Mouse (Mus musculus) forebrain, embryonic 15.5 days (tissue): Measurements from ENCODE around the gene Saa4. TPM values are rescaled to one million over a fixed set of nuclear protein-coding genes. Genes with fewer than 3 reads are reported as not detected.
A peak's percentile ranks its signal among the peaks of the same experiment; 100 is the strongest.
"Not testable (repeated sequence)": the region's sequence is repeated elsewhere in the genome, so short reads cannot be mapped to it uniquely, and the experiment has no call there.

Source experiments
- ATAC-seq: fragments of 200-750 bp; cut with Nextera tagmentation; replicated peaks from 2 replicates; pipeline ENCODE4 v1.8.0; 2017; ENCODE audit warnings: mild to moderate bottlenecking, moderate TSS enrichment, moderate library complexity
- H3K27ac ChIP-seq: fragments of 300-500 bp; sonication (generic); replicated peaks from 2 replicates; pipeline ENCODE4 v1.5.1; 2015; ENCODE audit warnings: mild to moderate bottlenecking, inconsistent platforms
- H3K27me3 ChIP-seq: fragments of 300-500 bp; sonication (generic); 2 replicates; pipeline ENCODE4 v1.6.1; 2015; ENCODE audit warnings: inconsistent platforms
- H3K36me3 ChIP-seq: fragments of 300-500 bp; sonication (generic); 2 replicates; pipeline ENCODE4 v1.6.1; 2015; ENCODE audit warnings: mild to moderate bottlenecking, inconsistent platforms
- H3K4me1 ChIP-seq: fragments of 300-500 bp; sonication (generic); 2 replicates; pipeline ENCODE4 v1.6.1; 2015; ENCODE audit warnings: inconsistent platforms
- H3K4me2 ChIP-seq: fragments of 300-500 bp; sonication (generic); replicated peaks from 2 replicates; pipeline ENCODE4 v1.6.1; 2015; ENCODE audit warnings: mild to moderate bottlenecking, inconsistent platforms
- H3K4me3 ChIP-seq: fragments of 300-500 bp; sonication (generic); 2 replicates; pipeline ENCODE4 v1.5.1; 2015; ENCODE audit warnings: mild to moderate bottlenecking, inconsistent platforms
- H3K9ac ChIP-seq: fragments of 300-500 bp; sonication (generic); replicated peaks from 2 replicates; pipeline ENCODE4 v1.6.1; 2015; ENCODE audit warnings: mild to moderate bottlenecking, inconsistent platforms
- H3K9me3 ChIP-seq: fragments of 300-500 bp; sonication (generic); 2 replicates; pipeline ENCODE4 v1.6.1; 2016; ENCODE audit warnings: inconsistent platforms
- WGBS: fragments of 180-500 bp; shearing (Covaris S2); methylation state at CpG from one replicate; pipeline ENCODE4 v1.1.7; 2015; ENCODE audit warnings: mixed read lengths; 5-methylcytosine and 5-hydroxymethylcytosine counted together
- polyA plus RNA-seq: library from polyadenylated mRNA; unstranded; fragments of >200 nt; fragmentation: Nextera tagmentation; extraction: Ambion mirVana; gene quantifications from 2 replicates; pipeline ENCODE4 v1.2.1, GENCODE M21; 2015

Saa4 gene
- polyA plus RNA-seq, 1 experiment from 2014 or later: not detected

DNA sequence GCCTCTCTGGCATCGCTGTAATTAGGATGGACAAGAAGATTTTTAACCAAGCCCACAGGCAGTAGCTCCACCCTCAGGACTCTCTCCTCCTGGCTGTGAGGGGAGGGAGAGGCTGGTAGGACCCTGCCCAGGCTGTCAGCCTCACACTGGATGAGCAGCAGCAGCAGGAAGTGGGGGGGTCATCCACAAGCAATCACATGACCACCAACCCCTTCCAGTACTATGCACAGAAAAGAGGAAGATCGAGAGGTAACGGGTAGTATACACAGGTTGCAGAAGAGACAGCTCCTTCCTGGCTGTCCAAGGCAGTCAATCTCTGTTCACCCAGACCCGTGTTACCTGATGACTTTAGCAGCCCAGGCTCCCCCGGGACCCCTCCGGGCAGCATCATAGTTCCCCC lies 20.2 kb downstream of the Saa4 start:
- Histone ChIP-seq H3K27ac (no peak overlapping the region), H3K4me2 (no peak overlapping the region), H3K9me3 (no peaks in the 10 kb centered on the region), H3K4me1 (peaks cover 11% of the 10 kb centered on the region), H3K36me3 (peaks cover 5% of the 10 kb centered on the region; the same call in 1 of the 2 replicates), H3K9ac (no peak overlapping the region), H3K27me3 (no peaks in the 10 kb centered on the region), H3K4me3 (no peak overlapping the region)
- WGBS: 81% methylated on average over 6 of the region's 6 CpGs
- ATAC-seq: no peak

DNA sequence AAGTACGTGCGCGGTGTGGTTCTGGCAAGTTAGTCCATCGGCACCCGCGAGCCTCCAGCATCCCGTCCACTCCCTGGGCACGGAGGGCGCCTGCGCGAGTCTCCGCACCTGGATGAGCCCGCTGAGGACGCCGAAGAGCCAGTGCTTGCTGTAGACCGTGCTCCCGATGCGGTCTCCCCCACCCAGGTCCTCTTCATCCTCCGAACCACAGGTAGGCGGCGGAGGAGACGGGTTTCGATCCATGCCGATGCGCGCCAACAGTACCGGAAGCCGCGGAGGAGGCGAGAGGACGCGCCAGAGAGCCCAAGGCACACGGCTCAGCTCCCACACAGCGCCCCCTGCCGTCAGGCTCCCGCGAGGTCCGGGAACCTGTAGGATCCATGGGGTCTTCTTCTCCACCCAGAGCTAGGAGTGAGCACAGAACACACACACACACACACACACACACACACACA lies 22.0 kb downstream of the Saa4 start, which contains the start of gene Saal1:
TSS of gene Saal1 (minus strand) at position 291 of the 455 bp plus-strand sequence.
- peak within 1 kb of the TSS; percentile 96 for H3K9ac ChIP-seq
- H3K27ac ChIP-seq: peak within 1 kb of the TSS; percentile 85
- peak within 1 kb of the TSS; percentile 49 for H3K4me2 ChIP-seq
- ATAC-seq: peak; percentile 97
- peak within 1 kb of the TSS; percentile 98 for H3K4me3 ChIP-seq
- H3K4me1 ChIP-seq: peaks cover 11% of the 10 kb centered on the region
- H3K9me3 ChIP-seq: no peaks in the 10 kb centered on the region
- no peaks in the 10 kb centered on the region for H3K27me3 ChIP-seq
- under 1% methylated on average over 38 of the region's 38 CpGs for WGBS
- H3K36me3 ChIP-seq: peaks cover 22% of the 10 kb centered on the region

DNA sequence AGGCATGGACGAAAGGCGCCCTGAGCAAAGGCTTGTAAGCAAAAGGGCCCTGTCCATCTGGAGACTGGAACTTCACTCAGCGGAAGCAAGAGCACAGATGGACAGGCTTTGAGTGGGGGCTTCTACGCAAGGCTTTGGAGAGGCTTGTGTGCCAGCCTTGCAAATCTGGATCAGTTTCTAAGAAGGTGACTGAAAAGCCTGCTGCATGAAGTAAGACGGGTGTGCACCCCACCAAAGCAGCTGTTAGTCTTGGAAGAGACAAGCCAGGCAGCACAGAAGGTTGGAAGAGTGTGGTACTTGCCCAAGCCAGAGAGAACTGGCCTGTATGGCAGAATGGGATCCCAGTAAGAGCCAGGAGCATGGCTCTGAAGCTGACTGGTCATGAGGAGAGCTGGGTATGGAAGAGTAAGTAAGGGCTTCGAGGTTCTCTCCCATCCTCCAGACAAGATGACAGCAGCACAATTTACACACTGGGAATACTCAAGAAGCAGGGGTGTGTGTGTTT lies 31.8 kb downstream of the Saa4 start:
- no peak for ATAC-seq
- Histone ChIP-seq H3K9me3 (no peaks in the 10 kb centered on the region), H3K4me2 (no peak overlapping the region), H3K9ac (no peak overlapping the region), H3K4me1 (no peaks in the 10 kb centered on the region), H3K27me3 (no peaks in the 10 kb centered on the region), H3K27ac (no peak overlapping the region), H3K36me3 (peaks cover 69% of the 10 kb centered on the region), H3K4me3 (no peak overlapping the region)
- 90% methylated on average over 6 of the region's 6 CpGs for WGBS

DNA sequence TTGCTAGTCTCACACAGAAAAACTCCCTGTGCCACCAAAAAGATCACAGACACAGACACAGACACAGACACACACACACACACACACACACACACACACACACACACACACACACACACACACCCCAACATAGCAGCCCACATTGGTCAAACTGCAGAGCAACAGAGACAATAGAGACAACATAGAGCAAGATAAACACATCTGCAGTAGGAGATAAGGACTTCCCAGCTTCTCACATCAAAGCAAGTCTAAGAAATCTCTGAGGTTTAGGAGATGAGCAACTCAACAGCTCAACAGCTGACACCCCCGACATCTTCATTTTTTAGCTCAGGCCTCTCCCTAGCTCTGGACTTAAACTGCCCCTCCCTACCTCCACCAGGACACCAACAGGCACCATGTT lies 35.6 kb downstream of the Saa4 start:
- Histone ChIP-seq H3K9ac (no peak overlapping the region), H3K4me1 (no peaks in the 10 kb centered on the region), H3K36me3 (peaks cover 57% of the 10 kb centered on the region), H3K4me3 (no peak overlapping the region), H3K27ac (no peak overlapping the region), H3K4me2 (no peak overlapping the region), H3K27me3 (no peaks in the 10 kb centered on the region), H3K9me3 (no peaks in the 10 kb centered on the region)
- WGBS: 93% methylated on average over 1 of the region's 1 CpGs
- ATAC-seq: no peak

DNA sequence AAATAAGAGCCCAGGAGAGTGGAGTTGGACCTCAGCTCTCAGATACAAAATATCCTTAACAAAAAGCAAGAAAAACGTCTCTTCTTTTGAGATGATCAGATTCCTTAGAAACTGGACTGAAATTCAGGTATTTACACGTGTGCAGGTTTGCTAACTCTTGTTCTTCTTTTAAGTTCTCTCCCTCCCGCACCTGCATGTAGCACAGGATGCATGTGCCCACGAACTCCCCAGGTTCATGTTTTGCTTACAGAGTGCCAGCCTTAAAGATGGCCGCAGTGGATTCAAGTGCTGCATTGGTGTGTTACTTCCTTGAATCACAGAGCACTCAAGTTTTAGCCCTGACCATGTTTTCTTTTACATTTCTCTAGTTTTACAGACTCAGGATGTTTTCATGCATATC lies 45.6 kb downstream of the Saa4 start:
- H3K4me1 ChIP-seq: no peaks in the 10 kb centered on the region
- H3K4me2 ChIP-seq: no peak overlapping the region
- WGBS: 91% methylated on average over 5 of the region's 5 CpGs
- no peaks in the 10 kb centered on the region for H3K27me3 ChIP-seq
- ATAC-seq: no peak
- H3K36me3 ChIP-seq: peaks cover 34% of the 10 kb centered on the region
- no peak overlapping the region for H3K4me3 ChIP-seq
- no peak overlapping the region for H3K27ac ChIP-seq
- no peaks in the 10 kb centered on the region for H3K9me3 ChIP-seq
- H3K9ac ChIP-seq: no peak overlapping the region

DNA sequence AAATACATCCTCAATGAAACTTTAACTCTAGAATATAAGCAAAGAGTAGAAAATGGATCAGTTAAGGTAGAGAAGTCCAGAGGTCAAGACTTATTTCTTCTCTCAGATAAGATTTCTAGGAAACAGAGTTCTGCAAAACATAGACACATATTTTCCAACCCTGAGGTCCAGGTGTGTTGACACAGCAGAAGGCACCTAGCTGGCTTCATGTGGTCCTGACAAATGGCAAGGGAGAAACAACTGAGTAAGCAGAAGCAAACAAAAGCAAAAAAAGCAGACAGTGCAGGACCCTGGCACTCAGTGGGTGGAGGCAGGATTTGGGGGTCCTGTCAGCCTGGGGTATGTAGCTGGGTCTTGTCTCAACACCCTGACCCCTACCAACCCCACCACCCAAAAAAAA lies 51.7 kb downstream of the Saa4 start:
- Histone ChIP-seq H3K4me2 (no peak overlapping the region), H3K9ac (no peak overlapping the region), H3K36me3 (no peaks in the 10 kb centered on the region), H3K9me3 (no peaks in the 10 kb centered on the region), H3K27me3 (no peaks in the 10 kb centered on the region), H3K4me1 (no peaks in the 10 kb centered on the region), H3K27ac (no peak overlapping the region), H3K4me3 (no peak overlapping the region)
- no peak for ATAC-seq

DNA sequence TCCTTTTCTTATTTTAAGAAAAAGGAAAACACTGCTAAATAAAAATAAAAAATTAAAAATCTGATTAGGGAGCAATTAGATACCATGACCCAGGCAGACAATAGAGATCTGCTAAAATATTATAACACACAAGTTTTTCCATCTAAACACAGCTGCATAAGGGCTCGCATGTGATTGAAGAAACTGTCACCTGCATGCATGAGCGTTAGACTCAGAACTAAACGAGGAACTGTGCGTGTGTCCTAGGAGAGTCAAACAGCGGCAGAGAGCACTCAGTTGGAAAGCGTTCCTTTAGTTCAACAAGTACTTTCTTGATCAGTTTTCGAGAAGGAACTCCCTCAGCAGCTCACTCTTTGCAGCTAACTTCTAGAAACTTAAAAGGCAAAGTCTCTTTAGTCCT lies 53.4 kb downstream of the Saa4 start:
- not testable (repeated sequence) for H3K27me3 ChIP-seq, H3K9ac ChIP-seq, H3K27ac ChIP-seq, H3K4me3 ChIP-seq, ATAC-seq, H3K9me3 ChIP-seq, H3K4me2 ChIP-seq, H3K4me1 ChIP-seq, H3K36me3 ChIP-seq
- 75% methylated on average over 7 of the region's 7 CpGs for WGBS

DNA sequence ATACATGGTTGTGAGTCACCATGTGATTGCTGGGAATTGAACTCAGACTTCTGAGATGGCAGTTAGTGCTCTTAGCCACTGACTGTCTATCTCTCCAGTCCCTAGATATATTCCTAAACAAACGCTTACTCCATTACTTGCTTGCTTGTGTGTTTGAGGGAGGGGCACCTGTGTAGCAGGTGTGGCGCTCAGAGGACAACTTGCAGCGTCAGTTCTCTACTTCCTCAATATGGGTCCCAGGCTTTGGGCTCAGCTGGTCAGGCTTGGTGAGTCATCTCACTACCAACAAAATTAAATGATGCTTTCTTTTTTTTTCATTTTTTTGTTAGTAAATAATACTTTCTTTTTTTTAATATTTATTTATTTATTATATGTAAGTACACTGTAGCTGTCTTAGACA lies 54.0 kb downstream of the Saa4 start:
- no peak overlapping the region for H3K27ac ChIP-seq
- WGBS: 90% methylated on average over 3 of the region's 3 CpGs
- H3K4me3 ChIP-seq: no peak overlapping the region
- no peak overlapping the region for H3K4me2 ChIP-seq
- H3K9ac ChIP-seq: no peak overlapping the region
- H3K27me3 ChIP-seq: no peaks in the 10 kb centered on the region
- H3K36me3 ChIP-seq: no peaks in the 10 kb centered on the region
- H3K4me1 ChIP-seq: no peaks in the 10 kb centered on the region
- ATAC-seq: no peak
- H3K9me3 ChIP-seq: no peaks in the 10 kb centered on the region

Other genes starting within 250 kb of the Saa4 start
- 28.4 and 29.4 TPM in 2 replicates for gene Sergef, start 92.8 kb downstream of the Saa4 start, polyA plus RNA-seq
- gene Tph1, start 60.1 kb downstream of the Saa4 start, polyA plus RNA-seq: 0.46 and 2.9 TPM in 2 replicates
- 19.6 and 22.8 TPM in 2 replicates for gene Saal1, start 21.9 kb downstream of the Saa4 start, polyA plus RNA-seq
- gene Saa3, start 16.9 kb downstream of the Saa4 start, polyA plus RNA-seq: not detected in 2 replicates
- gene Saa1, start 10.4 kb upstream of the Saa4 start, polyA plus RNA-seq: not detected in 2 replicates
- not detected in 2 replicates for gene Saa2, start 19.2 kb upstream of the Saa4 start, polyA plus RNA-seq
- gene Hps5, start 63.5 kb upstream of the Saa4 start, polyA plus RNA-seq: 15.1 and 16.5 TPM in 2 replicates
- gene Gtf2h1, start 63.5 kb upstream of the Saa4 start, polyA plus RNA-seq: 48.8 and 51.5 TPM in 2 replicates
- 744 and 772 TPM in 2 replicates for gene Ldha, start 108.9 kb upstream of the Saa4 start, polyA plus RNA-seq
- gene Ldhc, start 128.6 kb upstream of the Saa4 start, polyA plus RNA-seq: not detected in 2 replicates
- 399 and 413 TPM in 2 replicates for gene Tsg101, start 187.4 kb upstream of the Saa4 start, polyA plus RNA-seq
- 8.1 and 8.9 TPM in 2 replicates for gene Uevld, start 225.9 kb upstream of the Saa4 start, polyA plus RNA-seq